Mouse (Mus musculus): ENCODE data around the gene Htr6. TPM values are rescaled to one million over a fixed set of nuclear protein-coding genes. Genes with fewer than 3 reads are reported as not detected.

Htr6 gene
- polyA plus RNA-seq, 1 experiment = not detected

DNA sequence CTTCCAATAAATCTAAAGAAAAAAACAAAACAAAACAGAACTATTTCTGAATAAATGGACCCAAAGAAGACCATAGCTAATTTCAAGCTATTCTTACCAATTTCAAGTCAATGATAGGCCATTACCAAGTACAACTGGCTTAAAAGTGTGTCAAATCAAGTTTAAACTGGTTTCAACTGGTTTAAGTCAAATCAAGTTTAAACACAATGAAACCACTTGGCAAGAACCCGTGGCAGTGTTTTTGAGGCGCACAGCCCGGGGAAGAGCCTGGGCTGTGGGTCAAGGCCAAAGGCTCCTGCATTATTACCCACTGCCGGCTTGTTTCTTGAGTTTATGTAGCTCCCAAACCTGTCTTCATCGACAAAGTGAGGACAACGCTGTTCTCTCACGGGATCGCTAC, 25.0 kb upstream of the Htr6 start:
- no peaks in the 10 kb centered on the region for H3K4me1 ChIP-seq (ENCODE audit: control insufficient read depth, insufficient read depth, low read length)
- H3K9ac ChIP-seq (ENCODE audit: low read depth, poor library complexity, severe bottlenecking) = no peak overlapping the region
- no peak overlapping the region for H3K4me3 ChIP-seq (ENCODE audit: low read depth, low read length)
- 0 out of 2 replicates have a peak, but pooled peaks cover 3% of the 10 kb centered on the region for H3K36me3 ChIP-seq (ENCODE audit: control insufficient read depth, insufficient read depth, low read length, poor library complexity, severe bottlenecking)
- no peaks in the 10 kb centered on the region for H3K27me3 ChIP-seq (ENCODE audit: control insufficient read depth, insufficient read depth, low read length, poor library complexity, severe bottlenecking)
- H3K27ac ChIP-seq (ENCODE audit: insufficient read depth, low read length) = no peak overlapping the region
- H3K9me3 ChIP-seq (replicated peaks; ENCODE audit: control insufficient read depth, insufficient read depth, low read length, poor library complexity, severe bottlenecking) = no peaks in the 10 kb centered on the region
- TF ChIP-seq POLR2A (IDR thresholded peaks at IDR 0.05; ENCODE audit: insufficient read depth, low read length) (no peak), CTCF (IDR thresholded peaks at IDR 0.05; ENCODE audit: low read depth, low read length) (no peak), EP300 (IDR thresholded peaks at IDR 0.05; ENCODE audit: insufficient read depth, low read depth, low read length) (no peak)

DNA sequence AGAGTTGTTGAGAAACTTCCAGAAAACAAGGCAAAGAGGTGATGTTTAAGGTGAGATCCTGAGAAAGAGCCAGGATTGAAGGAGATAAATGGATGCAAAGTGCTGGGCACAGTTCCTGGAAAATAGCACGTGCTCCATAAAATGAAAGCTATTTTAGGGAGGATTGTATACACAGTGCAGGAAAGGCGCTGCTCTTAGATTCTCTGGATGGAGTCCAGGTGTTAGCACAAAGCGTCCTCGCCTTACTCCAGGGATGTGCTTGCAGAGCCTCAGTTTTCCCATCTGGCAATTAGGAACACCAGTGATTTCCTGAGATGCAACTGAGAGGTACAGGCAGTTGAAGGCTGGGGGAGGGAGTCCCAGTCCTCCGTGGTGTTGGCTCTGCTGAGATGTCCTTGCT, 20.8 kb upstream of the Htr6 start:
- Histone ChIP-seq H3K4me1 (ENCODE audit: control insufficient read depth, insufficient read depth, low read length) (no peaks in the 10 kb centered on the region), H3K9ac (ENCODE audit: low read depth, poor library complexity, severe bottlenecking) (no peak overlapping the region), H3K9me3 (replicated peaks; ENCODE audit: control insufficient read depth, insufficient read depth, low read length, poor library complexity, severe bottlenecking) (no peaks in the 10 kb centered on the region), H3K4me3 (ENCODE audit: low read depth, low read length) (no peak overlapping the region), H3K27ac (ENCODE audit: insufficient read depth, low read length) (no peak overlapping the region), H3K27me3 (ENCODE audit: control insufficient read depth, insufficient read depth, low read length, poor library complexity, severe bottlenecking) (peaks cover 10% of the 10 kb centered on the region), H3K36me3 (ENCODE audit: control insufficient read depth, insufficient read depth, low read length, poor library complexity, severe bottlenecking) (no peaks in the 10 kb centered on the region)
- no peak for TF ChIP-seq POLR2A (IDR thresholded peaks at IDR 0.05; ENCODE audit: insufficient read depth, low read length)
- TF ChIP-seq CTCF (IDR thresholded peaks at IDR 0.05; ENCODE audit: low read depth, low read length) = no peak
- no peak for TF ChIP-seq EP300 (IDR thresholded peaks at IDR 0.05; ENCODE audit: insufficient read depth, low read depth, low read length)

GRCm38 (mm10) chr4:139095406-139095805, 20.0 kb upstream of the Htr6 start:
- Histone ChIP-seq H3K9me3 (replicated peaks; ENCODE audit: control insufficient read depth, insufficient read depth, low read length, poor library complexity, severe bottlenecking) (no peaks in the 10 kb centered on the region), H3K4me3 (ENCODE audit: low read depth, low read length) (no peak overlapping the region), H3K9ac (ENCODE audit: low read depth, poor library complexity, severe bottlenecking) (no peak overlapping the region), H3K27ac (ENCODE audit: insufficient read depth, low read length) (no peak overlapping the region), H3K4me1 (ENCODE audit: control insufficient read depth, insufficient read depth, low read length) (no peaks in the 10 kb centered on the region), H3K36me3 (ENCODE audit: control insufficient read depth, insufficient read depth, low read length, poor library complexity, severe bottlenecking) (no peaks in the 10 kb centered on the region), H3K27me3 (ENCODE audit: control insufficient read depth, insufficient read depth, low read length, poor library complexity, severe bottlenecking) (peaks cover 10% of the 10 kb centered on the region)
- TF ChIP-seq CTCF (IDR thresholded peaks at IDR 0.05; ENCODE audit: low read depth, low read length) (no peak), EP300 (IDR thresholded peaks at IDR 0.05; ENCODE audit: insufficient read depth, low read depth, low read length) (no peak), POLR2A (IDR thresholded peaks at IDR 0.05; ENCODE audit: insufficient read depth, low read length) (no peak)

DNA sequence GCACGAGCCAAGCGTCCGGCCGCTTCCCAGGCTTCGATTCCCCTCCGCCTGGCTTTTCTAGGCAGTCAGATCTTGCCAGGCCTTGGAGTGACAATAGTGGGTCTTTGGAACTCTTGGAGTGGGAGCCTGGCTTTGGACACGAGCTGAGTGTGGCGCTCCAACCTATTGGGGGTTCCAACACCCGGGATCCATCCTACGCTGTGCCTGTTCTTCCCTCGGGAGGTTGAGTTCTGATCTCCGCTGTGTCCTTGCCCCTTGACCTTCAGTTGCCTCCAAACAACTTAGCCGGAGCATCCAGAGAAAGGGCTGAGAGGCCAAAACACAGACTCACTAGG, 17.8 kb upstream of the Htr6 start:
- peak overlapping the region; percentile 53 for H3K4me3 ChIP-seq (ENCODE audit: low read depth, low read length)
- H3K27me3 ChIP-seq (ENCODE audit: control insufficient read depth, insufficient read depth, low read length, poor library complexity, severe bottlenecking) = peaks cover 10% of the 10 kb centered on the region
- no peaks in the 10 kb centered on the region for H3K36me3 ChIP-seq (ENCODE audit: control insufficient read depth, insufficient read depth, low read length, poor library complexity, severe bottlenecking)
- no peaks in the 10 kb centered on the region for H3K4me1 ChIP-seq (ENCODE audit: control insufficient read depth, insufficient read depth, low read length)
- TF ChIP-seq CTCF (IDR thresholded peaks at IDR 0.05; ENCODE audit: low read depth, low read length) = no peak
- no peak for TF ChIP-seq EP300 (IDR thresholded peaks at IDR 0.05; ENCODE audit: insufficient read depth, low read depth, low read length)
- TF ChIP-seq POLR2A (IDR thresholded peaks at IDR 0.05; ENCODE audit: insufficient read depth, low read length) = no peak
- no peak overlapping the region for H3K27ac ChIP-seq (ENCODE audit: insufficient read depth, low read length)
- H3K9me3 ChIP-seq (replicated peaks; ENCODE audit: control insufficient read depth, insufficient read depth, low read length, poor library complexity, severe bottlenecking) = no peaks in the 10 kb centered on the region
- H3K9ac ChIP-seq (ENCODE audit: low read depth, poor library complexity, severe bottlenecking) = peak overlapping the region; percentile 84

DNA sequence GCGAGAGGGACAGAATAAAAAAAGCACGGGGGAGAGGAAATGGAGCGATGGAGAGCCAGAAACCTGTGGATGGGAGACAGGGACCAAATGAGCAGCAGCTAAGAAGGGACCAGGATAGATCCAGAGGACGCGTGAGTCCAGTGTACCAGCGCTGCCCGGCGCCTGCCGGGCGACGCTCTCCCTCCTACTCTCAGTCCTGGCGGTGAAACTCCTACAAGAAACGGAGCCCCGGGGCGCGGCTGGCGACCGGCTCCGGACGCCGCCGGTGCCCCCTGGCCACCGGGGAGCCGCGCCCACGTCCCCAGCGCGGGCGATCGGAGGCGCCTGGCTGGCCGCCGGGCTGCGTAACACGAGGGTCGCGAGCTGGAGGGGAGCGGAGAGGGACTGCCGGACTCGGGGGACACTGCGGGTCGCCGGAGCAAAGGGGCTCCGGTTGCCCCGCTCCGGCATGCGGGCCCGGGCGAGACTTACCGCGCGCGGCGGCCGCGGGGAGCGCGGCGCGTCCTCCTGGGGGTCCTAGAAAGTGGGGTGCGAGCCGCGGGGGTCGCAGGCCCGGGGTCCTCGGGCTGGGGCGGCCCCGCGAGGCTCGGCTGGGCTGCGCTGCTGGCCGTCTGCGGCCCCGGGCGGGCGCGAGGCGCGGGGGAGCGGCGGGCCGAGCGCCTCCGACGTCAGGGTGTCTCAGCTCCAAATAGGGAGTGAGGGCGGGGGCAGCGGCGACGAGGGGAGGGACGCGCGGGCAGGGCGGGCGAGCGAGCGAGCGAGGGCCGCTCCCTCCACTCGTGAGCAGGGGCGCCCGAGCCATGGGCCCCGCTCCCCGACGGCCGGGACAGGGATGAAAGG, 17.2 kb upstream of the Htr6 start, which contains the start of gene Nbl1:
Gene Nbl1 (minus strand): TSS at position 638 of the 840 bp plus-strand sequence.
- Histone ChIP-seq H3K27ac (ENCODE audit: insufficient read depth, low read length) (no peak within 1 kb of the TSS), H3K27me3 (ENCODE audit: control insufficient read depth, insufficient read depth, low read length, poor library complexity, severe bottlenecking) (peaks cover 10% of the 10 kb centered on the region), H3K4me3 (ENCODE audit: low read depth, low read length) (peak within 1 kb of the TSS; percentile 53), H3K9ac (ENCODE audit: low read depth, poor library complexity, severe bottlenecking) (peak within 1 kb of the TSS; percentile 84), H3K9me3 (replicated peaks; ENCODE audit: control insufficient read depth, insufficient read depth, low read length, poor library complexity, severe bottlenecking) (no peaks in the 10 kb centered on the region), H3K36me3 (ENCODE audit: control insufficient read depth, insufficient read depth, low read length, poor library complexity, severe bottlenecking) (no peaks in the 10 kb centered on the region), H3K4me1 (ENCODE audit: control insufficient read depth, insufficient read depth, low read length) (no peaks in the 10 kb centered on the region)
- no peak for TF ChIP-seq POLR2A (IDR thresholded peaks at IDR 0.05; ENCODE audit: insufficient read depth, low read length)

All from ES-Bruce4 (cell line).